ENCODE assay signal across 7 mouse cellular contexts in the genomic region with DNA sequence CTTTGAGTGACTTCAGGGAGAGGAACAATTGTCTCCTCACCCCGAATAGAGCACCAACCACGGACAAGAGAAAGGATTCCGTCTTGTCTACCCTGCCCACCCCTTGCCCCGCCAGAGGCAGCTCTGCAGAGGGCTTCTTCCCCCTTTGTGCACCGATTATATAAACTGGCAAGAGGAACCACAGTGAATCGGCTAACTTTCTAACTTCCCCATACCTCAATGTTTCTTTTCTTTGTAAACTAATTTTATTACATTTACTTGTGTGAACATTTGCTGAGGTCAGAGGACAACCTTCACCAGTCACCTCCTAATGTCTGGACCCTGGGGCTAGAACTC. TPM values are rescaled to one million over a fixed set of nuclear protein-coding genes. Genes with fewer than 3 reads are reported as not detected.
DNase-seq lines count a peak whose midpoint lies in the region; ATAC-seq and TF ChIP-seq lines count a peak whose summit lies in the region.

Gene Higd1a (minus strand): TSS at position 210 of the 336 bp plus-strand sequence.

- TF ChIP-seq POLR2A in ES-Bruce4 (IDR thresholded peaks at IDR 0.05; ENCODE audit: insufficient read depth, low read length) = no peak

- H3K27ac ChIP-seq in ES-Bruce4 (ENCODE audit: insufficient read depth, low read length) = peak within 1 kb of the TSS; percentile 74
- peak within 1 kb of the TSS; percentile 91 for H3K27ac ChIP-seq in forebrain, embryonic 14.5 days (ENCODE audit: low read depth, low read length)
- H3K27ac ChIP-seq in hindbrain, embryonic 12.5 days = peak within 1 kb of the TSS; percentile 94
- peak within 1 kb of the TSS; percentile 76 for H3K27ac ChIP-seq in liver, embryonic 14.5 days

- ATAC-seq in CD4-positive, CD25-positive, alpha-beta regulatory T cell, adult 4 months = no peak
- no peak for ATAC-seq in forebrain, embryonic 14.5 days
- ATAC-seq in hindbrain, embryonic 12.5 days (ENCODE audit: low FRiP score) = no peak; the same call in 1 of the 2 replicates
- peak; percentile 14; the same call in 1 of the 2 replicates for ATAC-seq in liver, embryonic 14.5 days (ENCODE audit: insufficient read depth)

- H3K9me3 ChIP-seq in ES-Bruce4 (replicated peaks; ENCODE audit: control insufficient read depth, insufficient read depth, low read length, poor library complexity, severe bottlenecking) = no peaks in the 10 kb centered on the region
- no peaks in the 10 kb centered on the region for H3K9me3 ChIP-seq in forebrain, embryonic 14.5 days (replicated peaks; ENCODE audit: control insufficient read depth, low read length)
- H3K9me3 ChIP-seq in hindbrain, embryonic 12.5 days (replicated peaks) = no peaks in the 10 kb centered on the region
- no peaks in the 10 kb centered on the region for H3K9me3 ChIP-seq in liver, embryonic 14.5 days (ENCODE audit: control insufficient read depth, low read length)

- H3K4me1 ChIP-seq in ES-Bruce4 (ENCODE audit: control insufficient read depth, insufficient read depth, low read length) = no peaks in the 10 kb centered on the region
- H3K4me1 ChIP-seq in forebrain, embryonic 14.5 days (ENCODE audit: control insufficient read depth, insufficient read depth, low read length) = peaks cover 5% of the 10 kb centered on the region; the same call in 1 of the 2 replicates
- H3K4me1 ChIP-seq in hindbrain, embryonic 12.5 days = peaks cover 11% of the 10 kb centered on the region
- peaks cover 17 to 24% of the 10 kb centered on the region in 2 experiments for H3K4me1 ChIP-seq in liver, embryonic 14.5 days (replicated peaks; ENCODE audit: control insufficient read depth in 2 of 2, insufficient read depth in 2 of 2, low read length in 1 of 2)

- no peak for TF ChIP-seq EP300 in ES-Bruce4 (IDR thresholded peaks at IDR 0.05; ENCODE audit: insufficient read depth, low read depth, low read length)
- TF ChIP-seq EP300 in liver, embryonic 14.5 days (IDR thresholded peaks at IDR 0.05; ENCODE audit: low read depth) = no peak

- peak within 1 kb of the TSS; percentile 92 for H3K4me2 ChIP-seq in forebrain, embryonic 14.5 days (ENCODE audit: low read length)
- H3K4me2 ChIP-seq in hindbrain, embryonic 12.5 days (replicated peaks) = peak within 1 kb of the TSS; percentile 88
- peak within 1 kb of the TSS; percentile 94 for H3K4me2 ChIP-seq in liver, embryonic 14.5 days (ENCODE audit: low read depth)

- peak within 1 kb of the TSS; percentile 69 for H3K9ac ChIP-seq in ES-Bruce4 (ENCODE audit: low read depth, poor library complexity, severe bottlenecking)
- H3K9ac ChIP-seq in forebrain, embryonic 14.5 days (ENCODE audit: low read length) = peak within 1 kb of the TSS; percentile 88
- H3K9ac ChIP-seq in hindbrain, embryonic 12.5 days = peak within 1 kb of the TSS; percentile 91
- H3K9ac ChIP-seq in liver, embryonic 14.5 days (replicated peaks) = peak within 1 kb of the TSS; percentile 90

- 6% methylated on average over 6 of the region's 6 CpGs for WGBS in forebrain, embryonic 14.5 days
- 15% methylated on average over 6 of the region's 6 CpGs for WGBS in hindbrain, embryonic 12.5 days
- 0% methylated on average over 6 of the region's 6 CpGs for WGBS in liver, embryonic 14.5 days (ENCODE audit: insufficient replicate concordance)

- no peak for TF ChIP-seq CTCF in ES-Bruce4 (IDR thresholded peaks at IDR 0.05; ENCODE audit: low read depth, low read length)
- no peak for TF ChIP-seq CTCF in liver, embryonic 14.5 days (IDR thresholded peaks at IDR 0.05; ENCODE audit: low read depth)

- no peaks in the 10 kb centered on the region for H3K27me3 ChIP-seq in ES-Bruce4 (ENCODE audit: control insufficient read depth, insufficient read depth, low read length, poor library complexity, severe bottlenecking)
- no peaks in the 10 kb centered on the region for H3K27me3 ChIP-seq in forebrain, embryonic 14.5 days (replicated peaks; ENCODE audit: control insufficient read depth, insufficient read depth, low read length)
- no peaks in the 10 kb centered on the region for H3K27me3 ChIP-seq in hindbrain, embryonic 12.5 days
- H3K27me3 ChIP-seq in liver, embryonic 14.5 days (ENCODE audit: control insufficient read depth, insufficient read depth, low read length) = no peaks in the 10 kb centered on the region

- H3K36me3 ChIP-seq in ES-Bruce4 (ENCODE audit: control insufficient read depth, insufficient read depth, low read length, poor library complexity, severe bottlenecking) = no peaks in the 10 kb centered on the region
- H3K36me3 ChIP-seq in forebrain, embryonic 14.5 days (ENCODE audit: control insufficient read depth, insufficient read depth, low read length) = no peaks in the 10 kb centered on the region
- H3K36me3 ChIP-seq in hindbrain, embryonic 12.5 days = no peaks in the 10 kb centered on the region
- H3K36me3 ChIP-seq in liver, embryonic 14.5 days (replicated peaks; ENCODE audit: control insufficient read depth, insufficient read depth, low read depth) = no peaks in the 10 kb centered on the region

- DNase-seq in forebrain, embryonic 14.5 days (ENCODE audit: low spot score) = no peak
- DNase-seq in liver, embryonic 14.5 days (ENCODE audit: low read depth in 3 of 3, low spot score in 3 of 3) = no peak
- DNase-seq in retina, embryonic 14.5 days (ENCODE audit: low spot score) = no peak
- DNase-seq in kidney, postnatal 36 days = no peak

- H3K4me3 ChIP-seq in ES-Bruce4 (ENCODE audit: low read depth, low read length) = peak within 1 kb of the TSS; percentile 89
- H3K4me3 ChIP-seq in forebrain, embryonic 14.5 days (ENCODE audit: low read depth, low read length) = peak within 1 kb of the TSS; percentile 64
- peak within 1 kb of the TSS; percentile 84 for H3K4me3 ChIP-seq in hindbrain, embryonic 12.5 days
- H3K4me3 ChIP-seq in liver, embryonic 14.5 days (ENCODE audit: insufficient read depth in 1 of 2, low read depth in 2 of 2, low read length in 2 of 2) = peak within 1 kb of the TSS; percentile 91 to 95

RNA-seq across cellular contexts. Expression of gene Higd1a, which starts in this region (rescaled TPM):
- polyA plus RNA-seq in CD4-positive, CD25-positive, alpha-beta regulatory T cell, adult 4 months (2017; shearing (Covaris generic)) = 100 to 1,000 TPM in 1 of 2 experiments, 10 to 100 TPM in 1; 94.5 to 129 TPM
- polyA plus RNA-seq in ES-Bruce4 (2011; ENCODE audit: insufficient read depth, insufficient read length, low read depth, missing spikeins) = 76.5 and 78.5 TPM in 2 replicates
- polyA plus RNA-seq in forebrain, embryonic 14.5 days (2014; fragmentation: Nextera tagmentation; extraction: Ambion mirVana) = 114 and 151 TPM in 2 replicates
- 139 and 144 TPM in 2 replicates for polyA plus RNA-seq in hindbrain, embryonic 12.5 days (2016; fragmentation: Nextera tagmentation; extraction: Ambion mirVana)
- polyA plus RNA-seq in liver, embryonic 14.5 days (2012; rRNA removed) = 12.9 and 20.8 TPM in 2 replicates
- polyA plus RNA-seq in liver, embryonic 14.5 days (2014; fragmentation: Nextera tagmentation; extraction: Ambion mirVana) = 97.4 and 119 TPM in 2 replicates
